Comparison of ENCODE assay signal across 7 mouse cellular contexts in genomic region chr13:35968719-35969430, GRCm38 (mm10). TPM values are rescaled to one million over a fixed set of nuclear protein-coding genes. Genes with fewer than 3 reads are reported as not detected.
DNase-seq lines count a peak whose midpoint lies in the region; ATAC-seq lines count a peak whose summit lies in the region.

No protein-coding gene starts in this region.

- H3K9me3 ChIP-seq in midbrain, embryonic 14.5 days (ENCODE audit: control insufficient read depth, low read length), result no peaks in the 10 kb centered on the region

- H3K4me1 ChIP-seq in midbrain, embryonic 14.5 days (ENCODE audit: control insufficient read depth, insufficient read depth, low read length), result 0 out of 2 replicates have a peak, but pooled peaks cover 6% of the 10 kb centered on the region

- H3K27me3 ChIP-seq in midbrain, embryonic 14.5 days (ENCODE audit: control insufficient read depth, insufficient read depth, low read length), result peaks cover 25% of the 10 kb centered on the region

- under 1% methylated on average over 57 of the region's 57 CpGs for WGBS in midbrain, embryonic 14.5 days

- peak; percentile 34 to 48 for DNase-seq in right cerebral cortex, postnatal 10 days (ENCODE audit: low spot score in 2 of 2)
- no peak for DNase-seq in right cerebral cortex, postnatal 14 days
- peak; percentile 75 for DNase-seq in embryo, embryonic 11 days
- DNase-seq in gastrocnemius, postnatal 4 days (ENCODE audit: low spot score in 2 of 2), result peak; percentile 21 to 50
- DNase-seq in kidney, postnatal 4 days, result peak; percentile 57 to 73
- peak; percentile 70 for DNase-seq in midbrain, embryonic 14.5 days
- no peak for DNase-seq in left cerebral cortex, adult 11 months (ENCODE audit: low spot score)

- peak overlapping the region; percentile 48 for H3K9ac ChIP-seq in midbrain, embryonic 14.5 days (replicated peaks; ENCODE audit: low read length)

- peak overlapping the region; percentile 59 for H3K4me3 ChIP-seq in midbrain, embryonic 14.5 days (replicated peaks; ENCODE audit: low read depth, low read length)

- peak overlapping the region; percentile 100 for H3K4me2 ChIP-seq in midbrain, embryonic 14.5 days (ENCODE audit: low read length)

- no peaks in the 10 kb centered on the region for H3K36me3 ChIP-seq in midbrain, embryonic 14.5 days (ENCODE audit: control insufficient read depth, insufficient read depth, low read length)

- no peak overlapping the region for H3K27ac ChIP-seq in midbrain, embryonic 14.5 days (replicated peaks; ENCODE audit: low read depth, low read length)

- ATAC-seq in midbrain, embryonic 14.5 days (ENCODE audit: low FRiP score, low TSS enrichment), result peak; percentile 67

RNA-seq across cellular contexts. Expression of gene Ppp1r3g, which starts 10.2 kb away (rescaled TPM):
- under 1 TPM; 0.15 to 0.18 TPM for total RNA-seq in gastrocnemius, postnatal 4 days (2021)
- polyA plus RNA-seq in midbrain, embryonic 14.5 days (2014; fragmentation: Nextera tagmentation; extraction: Ambion mirVana), result 0.14 and 0.30 TPM in 2 replicates

Comparison
In these comparisons a context has a peak if more than half of its experiments do, and no peak if none do; other contexts are left out.
1. DNase-seq: peak in right cerebral cortex, postnatal 10 days (2 of 2), embryo, embryonic 11 days (single experiment), gastrocnemius, postnatal 4 days (2 of 2), kidney, postnatal 4 days (2 of 2) and midbrain, embryonic 14.5 days (single experiment); none in right cerebral cortex, postnatal 14 days (single experiment) and left cerebral cortex, adult 11 months (single experiment).